Mouse (Mus musculus): Measurements from ENCODE around the gene Uhrf1bp1l.

DNA sequence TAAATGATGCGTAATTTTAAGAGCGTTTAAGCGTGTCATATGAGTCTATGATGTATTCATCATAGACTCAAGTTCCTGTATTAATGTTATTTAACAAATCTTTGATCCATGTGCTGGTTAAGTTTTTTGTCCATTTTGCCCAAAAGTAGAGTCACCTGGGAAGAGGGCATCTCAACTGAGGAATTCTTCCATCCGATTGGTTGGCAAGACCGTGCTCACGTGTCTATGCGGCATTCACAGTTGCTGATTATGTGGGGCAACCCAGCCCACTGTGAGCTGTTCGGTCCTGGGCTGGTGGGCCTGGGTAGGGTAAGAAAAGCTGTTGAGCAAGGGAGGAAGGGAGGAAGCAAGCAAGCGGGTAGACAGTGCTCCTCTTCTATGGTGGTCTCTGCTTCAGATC lies 6.4 kb upstream of the Uhrf1bp1l start:
- no peak for TF ChIP-seq POLR2A (IDR thresholded peaks at IDR 0.05; ENCODE audit: insufficient read length, low read depth)
- no peak for TF ChIP-seq CEBPB (IDR thresholded peaks at IDR 0.05; ENCODE audit: insufficient read depth, poor library complexity, severe bottlenecking)
- no peak for TF ChIP-seq TCF12 (IDR thresholded peaks at IDR 0.05; ENCODE audit: insufficient read depth, poor library complexity, severe bottlenecking)
- no peak for TF ChIP-seq USF1 (IDR thresholded peaks at IDR 0.05; ENCODE audit: low read depth)
